ENCODE assay signal across 16 mouse cellular contexts in genomic region chr12:86794331-86794730, GRCm38 (mm10).
DNase-seq lines count a peak whose midpoint lies in the region; ATAC-seq and TF ChIP-seq lines count a peak whose summit lies in the region.
"Had no signal": no experiment of that assay in that cellular context is flagged by ENCODE, and none has a peak within 500 bp of the region (broad histone marks: within the 10 kb centered on the region; RNA-seq: fewer than 3 reads in every experiment).

No protein-coding gene starts in this region.

- TF ChIP-seq CTCF in layer of hippocampus, adult 2 months (conservative IDR thresholded peaks at IDR 0.05) = no peak

- 83% methylated on average over 11 of the region's 11 CpGs for WGBS in heart, embryonic 15.5 days

- H3K36me3 ChIP-seq in heart, embryonic 15.5 days = no peaks in the 10 kb centered on the region
- H3K36me3 ChIP-seq: embryonic facial prominence, embryonic 15.5 days; limb, embryonic 13.5 days; liver, embryonic 15.5 days; neural tube, embryonic 13.5 days had no signal

- H3K27ac ChIP-seq in heart, embryonic 15.5 days = peak overlapping the region; percentile 41
- peak overlapping the region; percentile 53 for H3K27ac ChIP-seq in layer of hippocampus, adult 2 months
- peak overlapping the region; percentile 79 for H3K27ac ChIP-seq in brown adipose tissue, adult 24 weeks (replicated peaks; ENCODE audit: low read depth, low read length)
- H3K27ac ChIP-seq: embryonic facial prominence, embryonic 15.5 days; forebrain, embryonic 13.5 days; limb, embryonic 13.5 days; liver, embryonic 15.5 days; neural tube, embryonic 13.5 days had no signal

- no peaks in the 10 kb centered on the region for H3K9me3 ChIP-seq in heart, embryonic 15.5 days (replicated peaks)
- H3K9me3 ChIP-seq: embryonic facial prominence, embryonic 15.5 days; forebrain, embryonic 13.5 days; limb, embryonic 13.5 days; liver, embryonic 15.5 days; neural tube, embryonic 13.5 days had no signal

- DNase-seq in cerebellum, adult 9-10 months = peak; percentile 37
- no peak for DNase-seq in cerebellum, postnatal 4 days (ENCODE audit: low spot score in 2 of 2)
- no peak for DNase-seq in heart, postnatal 4 days
- no peak for DNase-seq in layer of hippocampus, adult 2 months (ENCODE audit: low spot score in 2 of 2)
- no peak for DNase-seq in layer of hippocampus, postnatal 36 days
- DNase-seq in ovary, adult 18-20 months (ENCODE audit: low spot score) = no peak
- DNase-seq: cerebellum, adult 18-20 months; right cerebral cortex, postnatal 14 days; thymus, adult 18-20 months had no signal

- ATAC-seq in heart, embryonic 15.5 days (replicated peaks; ENCODE audit: insufficient number of reproducible peaks, insufficient read depth, low FRiP score, low read depth) = no peak
- ATAC-seq: forebrain, embryonic 13.5 days had no signal

- no peak overlapping the region for H3K4me2 ChIP-seq in heart, embryonic 15.5 days
- H3K4me2 ChIP-seq: embryonic facial prominence, embryonic 15.5 days; forebrain, embryonic 13.5 days; limb, embryonic 13.5 days; liver, embryonic 15.5 days; neural tube, embryonic 13.5 days had no signal

- H3K9ac ChIP-seq in heart, embryonic 15.5 days = no peak overlapping the region
- H3K9ac ChIP-seq: embryonic facial prominence, embryonic 15.5 days; forebrain, embryonic 13.5 days; limb, embryonic 13.5 days; liver, embryonic 15.5 days; neural tube, embryonic 13.5 days had no signal

- peaks cover 44% of the 10 kb centered on the region for H3K4me1 ChIP-seq in heart, embryonic 15.5 days (replicated peaks)
- peaks cover 10% of the 10 kb centered on the region; the same call in 1 of the 2 replicates for H3K4me1 ChIP-seq in brown adipose tissue, adult 24 weeks (ENCODE audit: control insufficient read depth, insufficient read depth, insufficient read length, low read length)

- no peaks in the 10 kb centered on the region for H3K27me3 ChIP-seq in heart, embryonic 15.5 days
- H3K27me3 ChIP-seq: embryonic facial prominence, embryonic 15.5 days; forebrain, embryonic 13.5 days; limb, embryonic 13.5 days; liver, embryonic 15.5 days had no signal

- H3K4me3 ChIP-seq in heart, embryonic 15.5 days = no peak overlapping the region
- no peak overlapping the region for H3K4me3 ChIP-seq in layer of hippocampus, adult 2 months
- H3K4me3 ChIP-seq in brown adipose tissue, adult 24 weeks (ENCODE audit: insufficient read depth, low read depth, low read length) = no peak overlapping the region
- H3K4me3 ChIP-seq: embryonic facial prominence, embryonic 15.5 days; forebrain, embryonic 13.5 days; limb, embryonic 13.5 days; liver, embryonic 15.5 days; neural tube, embryonic 13.5 days had no signal
